Mouse (Mus musculus): Measurements from ENCODE around the gene Gas8.

DNA sequence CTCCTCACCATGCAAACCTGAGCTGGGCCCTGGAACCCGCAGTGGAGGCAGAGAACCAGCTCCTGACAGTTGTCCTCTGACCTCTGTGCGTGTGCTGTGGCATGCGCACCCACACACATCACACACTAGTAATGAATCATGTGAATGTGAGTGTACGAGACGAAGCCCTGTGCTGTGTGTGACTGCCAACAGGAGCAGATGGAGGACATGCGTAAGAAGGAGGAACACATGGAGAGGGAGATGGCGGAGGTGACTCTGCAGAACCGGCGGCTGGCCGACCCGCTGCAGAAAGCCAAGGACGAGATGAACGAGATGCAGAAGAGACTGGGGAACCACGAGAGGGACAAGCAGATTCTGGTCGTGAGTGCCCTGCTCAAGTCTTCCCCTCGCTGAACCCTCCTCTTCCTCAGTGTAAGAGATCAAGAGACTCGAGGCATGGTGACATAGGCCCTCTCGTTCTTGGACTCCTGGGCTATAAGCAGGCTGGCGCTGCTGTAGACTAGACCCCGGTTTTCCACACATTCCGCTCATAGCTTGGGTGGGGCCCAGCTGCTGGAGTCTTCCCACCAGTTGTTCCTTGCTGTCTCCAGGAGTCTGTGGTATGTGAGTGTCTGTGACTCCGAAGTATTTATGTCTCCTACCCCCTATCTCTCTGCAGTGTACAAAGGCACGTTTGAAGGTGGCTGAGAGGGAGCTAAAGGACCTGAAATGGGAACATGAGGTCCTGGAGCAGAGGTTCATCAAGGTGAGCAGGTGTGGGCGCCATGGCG is 9.3 kb downstream of the Gas8 start:
- TF ChIP-seq CTCF (IDR thresholded peaks at IDR 0.05; ENCODE audit: extremely low read depth, insufficient read length, insufficient replicate concordance, low read depth, low read length): no peak
- TF ChIP-seq POLR2A (IDR thresholded peaks at IDR 0.05; ENCODE audit: low read depth, low read length): no peak

Measured in small intestine, adult 2 months (tissue).